In genomic region chr11:6547696-6548325, GRCm38 (mm10) we compare ENCODE assay signal across 8 mouse cellular contexts. TPM values are rescaled to one million over a fixed set of nuclear protein-coding genes. Genes with fewer than 3 reads are reported as not detected.
DNase-seq lines count a peak whose midpoint lies in the region; ATAC-seq and TF ChIP-seq lines count a peak whose summit lies in the region.

No protein-coding gene starts in this region.

- H3K36me3 ChIP-seq in lung, embryonic 14.5 days (ENCODE audit: insufficient read depth) = peaks cover 12% of the 10 kb centered on the region; the same call in 1 of the 2 replicates
- H3K36me3 ChIP-seq in embryonic facial prominence, embryonic 13.5 days = peaks cover 10% of the 10 kb centered on the region
- H3K36me3 ChIP-seq in intestine, embryonic 16.5 days (ENCODE audit: control insufficient read depth, insufficient read depth, low read length) = peaks cover 3% of the 10 kb centered on the region; the same call in 1 of the 2 replicates
- no peaks in the 10 kb centered on the region for H3K36me3 ChIP-seq in neural tube, embryonic 15.5 days

- H3K4me1 ChIP-seq in lung, embryonic 14.5 days (ENCODE audit: insufficient read depth) = peaks cover 5% of the 10 kb centered on the region
- peaks cover 15% of the 10 kb centered on the region for H3K4me1 ChIP-seq in embryonic facial prominence, embryonic 13.5 days
- H3K4me1 ChIP-seq in intestine, embryonic 16.5 days (ENCODE audit: control insufficient read depth, insufficient read depth, low read length) = peaks cover 11% of the 10 kb centered on the region
- peaks cover 21% of the 10 kb centered on the region for H3K4me1 ChIP-seq in neural tube, embryonic 15.5 days

- peak overlapping the region; percentile 78 for H3K4me3 ChIP-seq in lung, embryonic 14.5 days (ENCODE audit: low read depth, low read length)
- peak overlapping the region; percentile 70 for H3K4me3 ChIP-seq in embryonic facial prominence, embryonic 13.5 days
- H3K4me3 ChIP-seq in intestine, embryonic 16.5 days (ENCODE audit: low read length) = peak overlapping the region; percentile 74
- H3K4me3 ChIP-seq in neural tube, embryonic 15.5 days (replicated peaks) = peak overlapping the region; percentile 87

- ATAC-seq in lung, embryonic 14.5 days (ENCODE audit: insufficient read depth) = no peak
- ATAC-seq in embryonic facial prominence, embryonic 13.5 days (ENCODE audit: insufficient number of reproducible peaks, insufficient read depth, low FRiP score, low TSS enrichment, low read depth) = no peak
- ATAC-seq in intestine, embryonic 16.5 days = no peak
- ATAC-seq in neural tube, embryonic 15.5 days (ENCODE audit: low FRiP score) = no peak
- ATAC-seq in activated CD4-positive, CD25-positive, alpha-beta regulatory T cell, adult 4 months = no peak

- H3K9me3 ChIP-seq in lung, embryonic 14.5 days (ENCODE audit: low read depth, low read length) = no peaks in the 10 kb centered on the region
- H3K9me3 ChIP-seq in embryonic facial prominence, embryonic 13.5 days = no peaks in the 10 kb centered on the region
- no peaks in the 10 kb centered on the region for H3K9me3 ChIP-seq in intestine, embryonic 16.5 days (ENCODE audit: control insufficient read depth, low read length)
- H3K9me3 ChIP-seq in neural tube, embryonic 15.5 days (replicated peaks) = no peaks in the 10 kb centered on the region

- WGBS in lung, embryonic 14.5 days = 24% methylated on average over 6 of the region's 6 CpGs
- WGBS in embryonic facial prominence, embryonic 13.5 days = 33% methylated on average over 6 of the region's 6 CpGs
- 28% methylated on average over 6 of the region's 6 CpGs for WGBS in intestine, embryonic 16.5 days
- WGBS in neural tube, embryonic 15.5 days = 23% methylated on average over 6 of the region's 6 CpGs

- peak overlapping the region; percentile 99; the same call in 1 of the 2 replicates for H3K27ac ChIP-seq in lung, embryonic 14.5 days (ENCODE audit: low read depth)
- peak overlapping the region; percentile 98 for H3K27ac ChIP-seq in embryonic facial prominence, embryonic 13.5 days
- H3K27ac ChIP-seq in intestine, embryonic 16.5 days (ENCODE audit: low read length) = peak overlapping the region; percentile 98; the same call in 1 of the 2 replicates
- H3K27ac ChIP-seq in neural tube, embryonic 15.5 days (replicated peaks) = peak overlapping the region; percentile 95

- H3K9ac ChIP-seq in lung, embryonic 14.5 days = peak overlapping the region; percentile 81
- H3K9ac ChIP-seq in embryonic facial prominence, embryonic 13.5 days = peak overlapping the region; percentile 87
- H3K9ac ChIP-seq in intestine, embryonic 16.5 days (ENCODE audit: low read depth, low read length) = peak overlapping the region; percentile 83
- H3K9ac ChIP-seq in neural tube, embryonic 15.5 days (replicated peaks) = peak overlapping the region; percentile 89

- no peak for TF ChIP-seq CTCF in lung, embryonic 14.5 days (IDR thresholded peaks at IDR 0.05; ENCODE audit: low read depth)

- no peaks in the 10 kb centered on the region for H3K27me3 ChIP-seq in lung, embryonic 14.5 days (ENCODE audit: insufficient read depth, low read length)
- H3K27me3 ChIP-seq in embryonic facial prominence, embryonic 13.5 days = no peaks in the 10 kb centered on the region
- H3K27me3 ChIP-seq in intestine, embryonic 16.5 days (replicated peaks; ENCODE audit: control insufficient read depth, insufficient read depth, low read length) = no peaks in the 10 kb centered on the region
- no peaks in the 10 kb centered on the region for H3K27me3 ChIP-seq in neural tube, embryonic 15.5 days (replicated peaks)

- peak overlapping the region; percentile 80 for H3K4me2 ChIP-seq in lung, embryonic 14.5 days
- H3K4me2 ChIP-seq in embryonic facial prominence, embryonic 13.5 days = peak overlapping the region; percentile 74
- peak overlapping the region; percentile 58 for H3K4me2 ChIP-seq in intestine, embryonic 16.5 days (ENCODE audit: low read depth, low read length)
- H3K4me2 ChIP-seq in neural tube, embryonic 15.5 days = peak overlapping the region; percentile 75

- DNase-seq in lung, embryonic 14.5 days = peak; percentile 19
- no peak for DNase-seq in lung, postnatal 14 days
- DNase-seq in right cerebral cortex, postnatal 14 days = no peak
- DNase-seq in urinary bladder, adult 18-20 months (ENCODE audit: low spot score in 2 of 2) = no peak

RNA-seq across cellular contexts. Expression of gene Ccm2, which starts 1.1 kb away (rescaled TPM):
- polyA plus RNA-seq in lung, embryonic 14.5 days (2014; fragmentation: Nextera tagmentation; extraction: Ambion mirVana) = 88.8 and 94.3 TPM in 2 replicates
- 79.5 and 80.2 TPM in 2 replicates for polyA plus RNA-seq in embryonic facial prominence, embryonic 13.5 days (2015; fragmentation: Nextera tagmentation; extraction: Ambion mirVana)
- 67.7 and 69.9 TPM in 2 replicates for polyA plus RNA-seq in intestine, embryonic 16.5 days (2015; fragmentation: Nextera tagmentation; extraction: Ambion mirVana)
- polyA plus RNA-seq in neural tube, embryonic 15.5 days (2015; fragmentation: Nextera tagmentation; extraction: Ambion mirVana) = 96.2 and 107 TPM in 2 replicates
- polyA plus RNA-seq in activated CD4-positive, CD25-positive, alpha-beta regulatory T cell, adult 4 months (2017; shearing (Covaris generic)) = 100 to 1,000 TPM; 136 TPM

RNA-seq across cellular contexts. Expression of gene Myo1g, which starts 27.0 kb away (rescaled TPM):
- polyA plus RNA-seq in lung, embryonic 14.5 days (2014; fragmentation: Nextera tagmentation; extraction: Ambion mirVana) = 1.2 and 2.1 TPM in 2 replicates
- polyA plus RNA-seq in embryonic facial prominence, embryonic 13.5 days (2015; fragmentation: Nextera tagmentation; extraction: Ambion mirVana) = 1.3 and 1.8 TPM in 2 replicates
- polyA plus RNA-seq in intestine, embryonic 16.5 days (2015; fragmentation: Nextera tagmentation; extraction: Ambion mirVana) = 2.3 and 3.1 TPM in 2 replicates
- polyA plus RNA-seq in neural tube, embryonic 15.5 days (2015; fragmentation: Nextera tagmentation; extraction: Ambion mirVana) = 0.37 and 6.2 TPM in 2 replicates
- polyA plus RNA-seq in activated CD4-positive, CD25-positive, alpha-beta regulatory T cell, adult 4 months (2017; shearing (Covaris generic)) = 100 to 1,000 TPM; 138 to 145 TPM

RNA-seq across cellular contexts. Expression of gene Nacad, which starts 58.0 kb away (rescaled TPM):
- 2.5 and 2.7 TPM in 2 replicates for polyA plus RNA-seq in lung, embryonic 14.5 days (2014; fragmentation: Nextera tagmentation; extraction: Ambion mirVana)
- polyA plus RNA-seq in embryonic facial prominence, embryonic 13.5 days (2015; fragmentation: Nextera tagmentation; extraction: Ambion mirVana) = 2.9 and 3.4 TPM in 2 replicates
- 5.5 and 7.1 TPM in 2 replicates for polyA plus RNA-seq in intestine, embryonic 16.5 days (2015; fragmentation: Nextera tagmentation; extraction: Ambion mirVana)
- 66.7 and 78.2 TPM in 2 replicates for polyA plus RNA-seq in neural tube, embryonic 15.5 days (2015; fragmentation: Nextera tagmentation; extraction: Ambion mirVana)
- not detected for polyA plus RNA-seq in activated CD4-positive, CD25-positive, alpha-beta regulatory T cell, adult 4 months (2017; shearing (Covaris generic))

Comparison
In these comparisons a context has a peak if more than half of its experiments do, and no peak if none do; other contexts are left out.
1. RNA of gene Myo1g, which starts 27.0 kb away (polyA plus RNA-seq): 138 to 145 TPM in activated CD4-positive, CD25-positive, alpha-beta regulatory T cell, adult 4 months; 2.3 to 3.1 TPM in intestine, embryonic 16.5 days, 1.3 to 1.8 TPM in embryonic facial prominence, embryonic 13.5 days, 1.2 to 2.1 TPM in lung, embryonic 14.5 days and 0.37 to 6.2 TPM in neural tube, embryonic 15.5 days; every median in the first group is over 10 times any median in the second.
2. Peak in every context shown above with its lines, with median percentiles within 50 percentile points of each other: H3K27ac ChIP-seq, H3K4me2 ChIP-seq, H3K4me3 ChIP-seq and H3K9ac ChIP-seq.